Mouse (Mus musculus) mouse trophoblast stem cell (cell line): Measurements from ENCODE around the gene Man1c1.

ENCODE experiments used
- in situ Hi-C, 2 experiments: fragments of 300-500 bp; cut with MseI, MboI; formaldehyde crosslinking; loops; 2 replicates in 1 of 2; 3 replicates in 1 of 2; pipeline ENCODE4 v1.15.1; 2025

The Man1c1 gene

DNA sequence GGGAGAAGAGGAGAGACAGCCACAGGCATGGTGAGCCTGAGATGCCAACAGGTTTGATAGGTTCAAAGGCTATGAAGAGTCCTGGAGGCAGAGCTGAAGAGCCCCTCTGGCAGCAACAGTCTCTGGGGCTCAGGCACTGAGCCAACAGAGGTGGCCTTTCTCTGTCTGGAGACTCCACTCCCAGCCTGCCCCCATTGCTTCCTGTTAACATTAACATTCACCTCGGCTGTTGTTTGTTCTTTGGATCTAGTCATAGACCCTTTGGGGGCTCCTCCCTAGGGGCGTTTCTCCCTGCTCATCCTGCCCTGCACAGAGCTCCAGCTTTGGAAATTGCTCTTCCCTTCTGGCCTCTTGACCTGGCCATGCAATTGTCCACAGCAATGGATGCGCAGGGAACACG lies 20.9 kb upstream of the Man1c1 start:
- in situ Hi-C loops: no loop called here

DNA sequence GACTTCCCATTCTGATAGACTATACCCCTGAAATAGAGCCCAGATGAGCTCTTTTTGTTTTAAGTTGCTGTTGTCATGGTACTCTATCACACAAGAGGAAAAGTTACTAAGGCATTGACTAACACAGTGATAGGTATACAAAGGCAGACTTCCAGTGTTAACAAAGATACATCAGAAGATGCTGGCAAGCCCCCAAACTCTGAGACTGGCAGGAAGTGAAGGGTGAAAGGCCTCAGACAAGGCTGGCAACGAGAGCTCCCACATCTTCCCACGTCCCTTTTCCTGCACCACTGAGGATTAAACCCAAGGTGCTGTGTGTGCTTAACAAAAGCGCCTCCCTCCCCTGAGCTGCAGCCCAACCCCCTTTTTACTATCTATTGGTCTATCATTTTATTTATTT lies 19.2 kb upstream of the Man1c1 start:
- in situ Hi-C loops: no loop called here

DNA sequence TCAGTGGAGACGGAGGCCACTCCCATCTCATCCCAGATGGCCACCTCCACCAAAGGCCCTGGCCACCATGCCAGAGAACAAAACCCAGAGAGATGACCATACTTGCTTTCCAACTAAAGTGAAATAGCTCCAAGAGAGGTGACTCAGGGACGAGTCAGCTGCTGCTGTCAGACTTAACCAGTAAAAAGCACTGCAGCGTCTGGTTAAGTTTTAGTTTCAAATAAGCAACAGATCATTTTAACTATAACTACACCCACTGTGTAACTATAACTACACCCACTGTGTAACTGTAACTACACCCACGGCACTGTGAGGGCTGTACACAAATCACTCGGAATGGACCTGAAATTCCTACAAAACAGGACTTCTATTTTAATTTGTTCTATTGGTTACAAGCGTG lies 17.0 kb upstream of the Man1c1 start:
- in situ Hi-C loops: no loop called here

DNA sequence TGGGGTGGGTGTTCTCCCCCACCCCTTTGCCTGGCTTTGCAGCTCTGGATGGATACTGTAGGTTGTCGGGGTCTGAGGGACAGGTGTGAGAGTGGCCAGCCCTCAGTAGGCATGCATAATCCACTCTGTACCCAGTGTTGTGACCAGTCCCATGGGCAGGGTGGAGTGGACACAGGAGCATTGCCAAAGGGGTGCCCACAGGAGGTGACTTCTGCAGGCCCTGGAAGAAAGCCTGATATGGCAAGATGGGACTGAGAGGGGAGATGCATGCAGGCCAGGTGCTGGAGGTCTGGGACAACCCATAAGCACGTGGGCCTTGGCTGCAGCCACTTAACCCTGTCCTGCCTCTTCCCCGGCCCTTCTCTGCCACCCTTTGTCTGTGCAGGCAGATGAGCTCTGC lies 16.3 kb upstream of the Man1c1 start:
- in situ Hi-C loops: no loop called here

DNA sequence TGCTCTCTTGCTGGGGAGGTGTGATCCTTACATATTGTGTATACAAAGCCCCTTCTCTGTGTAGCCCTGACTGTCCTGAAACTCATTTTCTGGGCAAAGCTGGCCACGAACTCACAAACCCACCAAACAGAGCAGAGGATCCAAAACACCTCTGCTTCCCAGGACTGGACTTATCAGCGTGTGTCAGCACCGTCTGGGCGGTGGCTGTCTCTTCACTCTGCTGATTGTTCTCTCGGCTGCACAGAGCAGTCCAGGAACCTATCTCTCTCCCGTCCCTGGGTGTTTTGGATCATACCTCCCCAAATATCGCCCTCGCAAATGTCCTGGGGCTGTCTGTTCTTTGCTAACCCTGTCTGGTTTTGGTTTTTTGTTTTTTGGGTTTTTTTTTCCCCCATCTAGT lies 15.4 kb upstream of the Man1c1 start:
- in situ Hi-C loops: no loop called here

DNA sequence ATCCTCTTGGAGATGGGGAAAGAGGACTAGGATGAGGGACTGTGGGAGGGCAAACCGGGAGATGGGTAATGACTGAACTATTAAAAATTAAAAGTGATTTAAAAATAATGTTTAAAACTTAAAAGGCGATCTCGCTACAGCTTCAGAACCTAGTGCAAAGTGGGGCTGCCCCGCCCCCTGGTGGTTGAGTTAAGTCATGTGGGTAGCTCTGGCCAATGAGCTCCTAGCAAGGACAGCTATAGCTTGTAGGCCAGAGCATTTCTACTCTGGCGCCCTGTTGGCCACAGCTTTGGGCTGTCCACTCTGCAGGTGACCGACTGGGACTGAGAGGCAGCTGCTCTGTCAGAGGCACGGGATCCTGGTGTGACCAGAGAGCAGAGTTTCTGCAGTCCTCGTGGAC lies 9.8 kb upstream of the Man1c1 start:
- in situ Hi-C loops: loop anchor here in 1 of 2 experiments (5.0 kb wide), 1 partner anchor 172 kb away; no protein-coding TSS in a partner anchor

DNA sequence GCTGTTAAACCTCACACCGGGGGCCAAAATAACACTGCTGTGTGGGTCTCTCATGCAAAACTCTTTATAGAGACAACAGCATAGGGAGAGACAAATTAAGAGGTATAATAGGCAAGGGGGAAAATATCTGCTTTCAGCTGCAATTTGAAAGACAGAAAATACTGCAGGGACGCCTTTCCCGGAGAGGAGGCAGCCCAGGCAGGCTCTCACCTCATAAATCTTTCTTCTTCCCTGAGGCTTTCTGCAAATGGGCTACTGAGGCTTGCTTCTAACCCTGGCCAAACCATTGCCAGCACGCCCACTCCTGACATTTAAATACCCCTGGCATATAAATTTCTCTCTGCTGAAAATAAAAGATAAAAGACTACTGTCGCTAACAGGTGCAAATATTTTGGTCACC lies 1.2 kb upstream of the Man1c1 start:
- in situ Hi-C loops: loop anchor here in 1 of 2 experiments (10.0 kb wide), 1 partner anchor 161 kb away; no protein-coding TSS in a partner anchor

DNA sequence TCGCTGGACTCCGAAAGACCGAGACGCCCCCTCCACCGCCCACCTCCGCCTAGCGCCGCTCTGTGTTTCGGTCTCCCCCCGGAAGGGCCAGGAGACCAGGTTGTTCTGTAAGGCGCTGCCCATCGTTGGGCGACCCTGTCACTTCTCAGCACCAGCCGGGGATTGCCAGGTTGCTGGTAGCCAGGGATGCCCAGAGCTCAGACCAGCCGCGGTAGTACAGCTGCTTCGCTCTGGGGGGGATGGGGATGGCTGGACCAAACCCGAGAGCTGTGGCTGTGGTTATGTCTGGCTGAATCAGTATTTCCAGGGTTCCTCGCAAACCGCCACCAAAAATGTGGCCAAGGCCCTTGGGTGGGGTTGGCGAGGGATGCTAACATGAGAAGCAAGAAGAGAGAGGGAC lies 500 bp upstream of the Man1c1 start:
- in situ Hi-C loops: loop anchor here in 1 of 2 experiments (10.0 kb wide), 1 partner anchor 160 kb away; no protein-coding TSS in a partner anchor

DNA sequence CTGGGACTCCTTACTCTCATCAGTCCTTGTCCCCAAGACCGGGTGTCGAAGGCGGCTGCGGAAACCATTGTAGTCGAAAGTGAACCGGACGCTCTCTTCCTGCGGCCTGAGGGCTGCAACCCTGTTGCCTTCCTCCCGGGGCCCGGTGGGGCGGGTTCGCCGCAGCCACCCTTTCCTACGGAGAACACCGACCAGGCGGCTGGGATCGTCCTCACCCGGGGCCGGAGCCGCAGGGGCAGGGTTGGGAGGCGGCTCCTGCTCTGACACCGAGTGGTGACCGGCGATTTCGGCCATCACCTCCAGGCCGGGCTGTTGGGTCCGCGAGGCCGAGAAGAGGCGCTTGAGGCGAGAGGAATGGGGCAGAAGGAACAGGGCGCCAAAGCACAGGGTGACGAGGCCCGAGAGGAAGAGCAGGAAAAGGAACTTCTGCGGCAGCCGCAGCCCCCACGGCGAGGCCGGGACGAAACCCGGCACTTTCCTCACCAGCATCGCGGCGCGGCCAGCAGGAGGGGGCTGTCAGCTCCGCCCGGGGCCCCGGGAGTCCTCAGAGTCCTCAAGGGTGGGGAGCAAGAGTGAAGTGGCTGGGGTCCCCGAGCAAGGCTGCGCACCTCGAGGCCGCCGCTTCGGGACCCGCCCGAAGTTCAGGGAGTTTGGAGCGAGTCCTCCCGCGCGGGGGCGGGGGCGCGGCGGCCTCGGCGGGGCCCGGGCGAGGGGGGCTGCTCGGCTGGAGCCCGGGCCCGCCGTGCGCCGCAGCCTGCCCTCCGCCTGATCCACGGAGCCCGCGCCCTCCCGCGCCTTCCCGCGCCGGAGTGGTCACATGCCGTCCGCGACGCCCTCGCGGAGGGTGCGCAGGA lies 882 bp downstream of the Man1c1 start:
- in situ Hi-C loops: loop anchor here in 1 of 2 experiments (10.0 kb wide), 1 partner anchor 158 kb away; no protein-coding TSS in a partner anchor

DNA sequence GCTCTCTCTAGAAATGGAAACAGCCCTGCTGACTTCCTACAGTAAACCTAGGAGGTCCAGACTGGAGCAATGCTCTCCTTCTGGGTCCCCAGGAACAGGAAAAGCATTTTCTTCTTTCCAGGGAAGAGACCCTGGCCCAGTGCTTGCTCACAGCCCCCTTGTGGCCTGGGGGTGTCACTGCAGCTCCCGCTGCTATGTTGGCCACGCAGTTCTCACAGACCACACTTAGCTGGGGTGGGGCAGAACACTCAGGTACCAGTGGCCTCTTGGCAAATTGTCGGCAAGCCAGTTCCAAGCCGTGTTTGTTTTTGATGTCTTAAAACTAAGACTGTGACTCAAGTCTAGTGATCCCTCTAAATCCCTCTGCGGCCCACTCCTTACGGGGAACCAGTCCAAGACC lies 2.2 kb downstream of the Man1c1 start:
- in situ Hi-C loops: loop anchor here in 1 of 2 experiments (10.0 kb wide), 1 partner anchor 157 kb away; no protein-coding TSS in a partner anchor

DNA sequence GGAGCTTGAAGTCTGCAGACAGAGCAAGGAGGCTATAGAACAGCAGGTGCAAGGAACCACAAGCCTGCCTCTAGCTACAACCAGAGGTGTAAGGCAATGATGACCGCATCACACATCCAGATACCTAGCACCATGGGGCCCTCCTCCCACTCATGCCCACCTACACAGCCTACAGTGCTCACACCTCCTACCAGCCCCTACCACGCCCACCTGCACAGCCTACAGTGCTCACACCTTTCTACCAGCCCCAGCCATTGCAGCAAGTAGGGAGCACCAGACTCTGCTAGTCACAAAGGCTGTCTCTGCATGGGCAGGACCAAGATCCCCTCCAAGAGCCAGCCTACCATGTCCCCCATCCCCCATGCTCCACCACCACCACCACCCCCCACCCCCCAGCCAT lies 3.2 kb downstream of the Man1c1 start:
- in situ Hi-C loops: loop anchor here in 1 of 2 experiments (10.0 kb wide), 1 partner anchor 156 kb away; no protein-coding TSS in a partner anchor

DNA sequence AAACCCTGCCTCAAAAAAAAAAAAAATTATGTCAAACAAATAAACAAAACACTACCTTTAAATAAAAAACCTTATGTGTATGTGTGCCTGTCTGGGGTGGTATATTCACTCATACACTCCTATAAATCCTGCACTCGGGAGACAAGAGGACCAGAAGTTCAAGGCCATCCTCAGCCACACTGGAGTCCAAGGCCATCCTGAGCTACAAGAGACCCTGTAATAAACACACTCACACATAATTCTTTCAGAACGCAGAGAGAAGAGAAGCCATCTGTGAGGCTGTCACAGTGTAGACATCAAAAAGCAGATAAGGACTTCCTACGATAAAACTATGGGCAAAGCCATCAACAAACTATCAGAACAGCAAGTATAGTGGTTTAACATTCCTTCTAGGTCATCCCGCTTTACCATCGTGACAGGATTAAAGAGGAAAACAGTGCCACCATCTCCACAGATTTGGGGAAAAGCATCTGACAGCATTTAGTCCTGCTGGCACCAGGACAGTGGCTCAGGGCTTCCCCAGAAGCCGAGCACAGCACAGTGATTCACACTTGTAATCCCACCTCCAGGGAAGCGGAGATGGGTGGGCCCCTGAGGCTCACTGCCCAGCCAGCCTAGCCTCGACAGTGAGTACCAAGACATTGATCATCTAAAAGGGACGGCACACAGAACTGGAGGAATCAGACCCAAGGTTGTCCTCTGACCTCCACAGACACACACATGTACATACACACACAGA lies 10.7 kb downstream of the Man1c1 start:
- in situ Hi-C loops: no loop called here

DNA sequence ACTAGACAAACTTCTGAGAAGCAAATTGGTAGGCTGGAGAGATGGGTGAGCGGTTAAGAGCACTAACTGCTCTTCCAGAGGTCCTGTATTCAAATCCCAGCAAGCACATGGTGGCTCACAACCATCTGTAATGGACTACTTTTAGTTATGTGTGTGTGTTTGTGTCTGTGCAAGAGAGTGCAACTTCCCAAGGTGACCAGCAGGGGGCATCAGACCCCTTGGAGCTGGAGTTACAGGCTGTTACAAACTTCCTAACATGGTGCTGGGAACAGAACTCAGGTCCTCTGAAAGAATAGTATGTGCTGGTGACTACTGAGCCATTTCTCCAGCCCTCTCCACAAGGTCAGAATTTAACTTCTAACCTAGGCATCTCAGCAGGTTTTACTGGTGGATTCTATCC lies 11.7 kb downstream of the Man1c1 start:
- in situ Hi-C loops: no loop called here

DNA sequence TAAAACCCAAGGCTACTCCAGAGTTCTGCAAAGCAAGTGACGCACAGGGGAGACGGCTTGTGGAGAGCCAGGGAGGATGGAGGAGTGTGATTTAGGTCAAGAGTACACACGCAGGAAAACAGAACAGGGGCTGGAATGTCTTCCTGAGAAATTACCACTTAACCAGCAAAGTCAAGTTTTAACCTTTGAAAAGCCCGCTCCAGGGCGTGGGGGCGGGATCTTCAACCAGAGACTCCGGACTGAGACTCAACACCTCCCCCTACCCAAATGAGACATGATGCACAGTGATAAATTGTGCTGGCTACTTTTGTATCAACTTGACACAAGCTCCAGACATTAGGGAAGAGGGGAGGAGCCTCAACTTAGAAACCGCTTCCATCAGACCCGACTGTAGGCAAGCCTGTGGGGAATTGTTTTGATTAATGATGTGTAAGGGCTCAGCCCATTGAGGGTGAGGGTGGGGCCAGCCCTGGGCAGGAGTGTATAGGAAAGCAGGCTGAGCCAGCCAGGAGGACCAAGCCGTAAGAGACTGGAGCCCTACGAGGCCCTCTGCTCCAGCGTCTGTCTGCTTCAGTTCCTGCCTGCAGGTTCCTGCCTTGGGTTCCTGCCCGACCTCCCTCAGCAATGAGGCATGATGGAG lies 17.9 kb downstream of the Man1c1 start:
- in situ Hi-C loops: no loop called here

DNA sequence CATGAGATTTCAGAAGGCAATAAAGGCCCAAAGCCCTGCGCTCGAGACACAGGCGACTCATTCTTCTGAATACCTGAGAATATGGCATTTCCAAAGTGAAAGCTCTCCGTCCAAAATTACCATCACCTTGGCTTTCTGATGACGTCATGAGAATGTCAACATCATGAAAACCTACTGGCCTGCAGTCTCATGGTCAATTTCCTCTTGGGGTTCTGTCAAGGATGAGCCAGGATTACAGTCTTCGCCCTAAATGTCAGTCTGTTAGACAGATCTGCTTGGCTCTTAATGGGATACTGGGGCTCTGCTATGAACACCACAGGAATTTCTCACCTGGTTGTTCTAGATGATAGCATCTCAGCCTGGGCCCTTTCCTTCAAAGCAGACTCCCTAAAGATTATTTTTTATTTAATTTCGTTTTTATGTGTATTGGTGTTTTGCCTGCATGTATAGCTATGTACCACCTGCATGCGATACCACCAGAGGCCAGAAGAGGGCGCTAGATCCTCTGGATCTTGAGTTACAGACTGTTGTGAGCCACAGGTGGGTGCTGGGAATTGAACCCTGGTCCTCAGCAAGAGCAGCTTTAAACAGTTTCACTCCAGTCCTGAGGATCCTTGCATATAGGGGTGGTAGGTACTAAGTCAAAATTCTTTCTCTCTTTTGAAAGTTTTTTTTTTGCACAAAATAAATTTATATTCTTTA lies 19.3 kb downstream of the Man1c1 start:
- in situ Hi-C loops: no loop called here

DNA sequence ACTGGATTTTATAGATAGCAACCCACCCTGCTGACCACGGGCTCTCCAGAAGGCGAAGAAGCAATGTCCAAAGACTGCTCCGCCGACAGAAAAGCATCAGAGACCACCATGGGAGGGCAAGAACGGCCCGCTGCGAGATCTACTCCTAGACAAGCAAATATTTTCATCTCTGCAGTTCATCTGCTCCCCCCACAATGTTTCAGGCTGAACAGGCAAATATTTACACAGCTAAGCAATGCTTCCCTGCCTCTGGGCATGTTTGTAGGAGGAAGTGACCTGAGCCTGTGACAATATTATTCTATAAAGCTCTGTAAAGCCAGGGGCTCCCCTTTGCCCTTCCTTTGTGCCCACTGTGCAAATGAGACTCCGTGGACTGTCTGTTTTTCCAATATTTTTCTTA lies 20.2 kb downstream of the Man1c1 start:
- in situ Hi-C loops: no loop called here

DNA sequence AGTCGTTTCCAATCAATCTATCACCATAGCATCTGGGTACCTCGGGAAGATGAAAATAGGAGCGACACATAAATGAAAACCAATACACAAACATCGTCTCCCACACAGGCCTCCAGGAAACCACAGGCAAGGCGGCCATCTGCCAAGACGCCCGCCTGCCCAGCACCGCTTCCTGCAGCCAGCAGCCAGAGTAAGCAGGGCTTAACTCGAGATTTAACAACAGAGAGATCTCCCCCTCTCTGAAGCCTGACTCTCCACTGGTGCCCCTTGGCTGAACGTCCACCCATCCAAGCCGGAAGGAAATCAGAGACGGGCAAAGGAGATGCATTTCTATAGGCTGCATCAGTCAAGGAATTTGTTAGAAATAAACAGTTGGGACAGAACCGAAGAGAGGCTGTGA lies 21.1 kb downstream of the Man1c1 start:
- in situ Hi-C loops: no loop called here

DNA sequence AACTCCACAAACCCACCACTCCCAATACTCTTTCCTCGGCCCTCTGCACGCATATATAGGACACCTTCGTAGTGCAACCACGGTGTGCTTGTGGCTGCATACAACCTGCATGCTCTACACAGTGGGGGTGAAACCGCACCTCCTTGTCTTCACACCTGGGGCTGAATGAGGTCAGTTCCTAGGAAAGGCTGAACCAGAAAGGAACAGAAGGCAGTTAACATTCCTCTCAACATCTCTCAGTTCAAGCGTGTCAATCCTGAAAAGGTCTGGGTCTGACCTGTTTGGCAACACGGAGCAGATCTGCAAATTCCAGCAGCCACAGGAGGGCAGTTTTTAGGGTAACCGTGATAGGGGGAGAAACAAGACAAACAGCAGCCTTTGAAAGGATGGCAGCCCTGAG lies 21.7 kb downstream of the Man1c1 start:
- in situ Hi-C loops: no loop called here

DNA sequence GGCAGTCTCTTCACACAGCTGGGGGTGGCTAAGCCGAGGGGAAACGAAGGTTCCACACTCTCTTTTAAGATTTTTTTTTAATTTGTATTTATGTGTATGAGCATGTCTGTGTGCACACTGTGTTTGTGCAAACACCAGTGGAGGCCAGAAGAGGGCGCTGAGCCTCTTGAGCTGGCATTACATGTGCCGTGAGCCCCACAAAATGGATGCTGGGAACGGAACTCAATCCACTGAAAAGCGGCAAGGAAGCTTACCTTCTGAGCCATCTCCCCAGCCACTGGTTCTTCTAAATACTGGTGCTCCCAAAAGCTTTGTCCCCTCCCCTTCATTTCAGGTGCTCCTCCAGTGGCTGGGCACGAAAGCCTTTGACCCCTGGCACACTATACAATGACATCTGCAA lies 22.3 kb downstream of the Man1c1 start:
- in situ Hi-C loops: no loop called here

DNA sequence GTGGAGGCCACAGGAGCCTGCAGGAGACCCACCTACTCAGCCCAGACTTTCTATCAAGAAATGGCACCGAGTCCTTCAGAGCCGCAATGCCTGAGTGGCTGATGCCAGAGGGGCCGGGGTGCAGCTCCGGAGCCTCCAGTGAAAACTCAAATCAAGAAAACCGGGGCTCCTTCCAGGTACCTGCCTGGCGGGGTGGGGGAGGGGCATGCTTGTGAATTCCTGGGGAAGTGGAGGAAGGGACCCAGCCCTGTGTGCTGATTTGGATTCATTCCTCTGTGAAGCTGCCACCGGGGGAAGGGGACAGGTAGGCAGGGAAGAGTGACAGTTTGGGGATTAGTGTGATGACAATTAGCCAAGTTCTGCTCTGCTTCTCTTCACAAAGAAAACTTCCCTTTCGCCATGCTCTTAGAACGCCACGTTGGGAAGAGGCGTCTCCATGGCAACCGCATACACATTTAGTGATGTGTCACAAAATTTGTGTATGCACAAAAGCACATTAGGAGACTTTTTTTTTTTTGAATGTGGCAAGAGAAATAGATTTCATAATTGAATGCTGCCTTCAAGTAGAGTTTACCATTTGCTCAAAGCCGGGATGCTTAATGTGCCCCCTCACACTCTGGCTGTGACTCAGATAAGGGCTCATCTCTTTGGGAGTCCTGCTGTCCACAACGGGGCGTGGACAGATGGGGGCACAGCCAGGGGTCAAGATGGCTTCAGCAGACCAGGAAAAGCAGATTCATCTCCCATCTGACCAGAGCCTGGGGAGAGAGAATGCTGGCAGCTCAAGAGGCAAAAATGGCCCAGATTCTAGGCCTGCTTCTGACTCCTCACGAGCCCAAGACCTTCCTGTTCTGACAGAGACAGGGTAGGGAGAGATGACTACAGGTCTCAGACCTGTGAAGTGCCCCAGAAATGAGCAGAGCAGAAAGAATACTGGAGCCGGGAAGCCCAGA lies 26.3 kb downstream of the Man1c1 start:
- in situ Hi-C loops: no loop called here
